Mouse (Mus musculus) kidney, adult 9 months (tissue): ENCODE measurements at regions not wholly inside any gene's neighbourhood (a gene's known extent, or its start where the extent isn't known, plus 50 kb on each side); places are given as distances from the start of the nearest gene placed in this dataset.

Experiments used
- DNase-seq: peaks from one replicate; pipeline ENCODE4 v3.0.0; 2022

DNA sequence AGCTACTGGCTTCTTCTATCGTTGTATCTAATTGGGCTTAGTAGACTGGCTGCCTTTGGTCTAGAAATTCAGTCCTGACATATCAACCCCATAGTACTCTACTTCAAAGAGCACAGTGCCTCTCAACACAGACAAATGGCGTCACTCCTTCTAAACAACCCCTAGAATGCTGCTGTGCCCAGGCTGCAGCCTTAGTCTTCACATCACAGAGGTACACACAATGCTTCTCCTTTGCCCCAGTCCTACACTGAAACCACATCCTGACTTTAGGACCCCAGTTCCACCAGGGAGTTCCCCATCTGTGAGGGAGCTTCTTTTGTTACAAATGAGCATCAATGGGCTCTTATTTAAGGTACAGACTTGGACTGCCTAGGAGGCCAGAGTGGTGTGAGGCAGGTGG is 312.6 kb downstream of the Cd83 start:
- DNase-seq = no peak

DNA sequence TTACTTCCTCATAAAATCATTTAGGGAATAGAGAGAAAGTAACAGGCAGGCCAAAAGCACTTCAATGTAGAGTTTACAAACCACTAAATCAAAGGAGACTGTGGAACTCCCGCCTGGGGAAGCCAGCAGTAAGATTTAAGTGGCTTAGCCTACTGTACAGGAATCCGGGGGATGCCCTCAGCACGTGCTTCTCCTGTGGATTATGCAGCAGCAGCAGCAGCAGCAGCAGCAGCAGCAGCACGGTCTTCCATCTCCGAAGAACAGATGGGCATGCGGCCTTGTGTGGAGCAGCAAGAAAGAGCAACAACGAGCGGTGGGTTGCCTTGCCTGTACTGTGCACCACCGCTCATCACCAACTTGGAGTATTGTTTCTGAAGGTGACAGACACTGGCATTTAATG is 314.9 kb downstream of the Cd83 start:
- no peak for DNase-seq

DNA sequence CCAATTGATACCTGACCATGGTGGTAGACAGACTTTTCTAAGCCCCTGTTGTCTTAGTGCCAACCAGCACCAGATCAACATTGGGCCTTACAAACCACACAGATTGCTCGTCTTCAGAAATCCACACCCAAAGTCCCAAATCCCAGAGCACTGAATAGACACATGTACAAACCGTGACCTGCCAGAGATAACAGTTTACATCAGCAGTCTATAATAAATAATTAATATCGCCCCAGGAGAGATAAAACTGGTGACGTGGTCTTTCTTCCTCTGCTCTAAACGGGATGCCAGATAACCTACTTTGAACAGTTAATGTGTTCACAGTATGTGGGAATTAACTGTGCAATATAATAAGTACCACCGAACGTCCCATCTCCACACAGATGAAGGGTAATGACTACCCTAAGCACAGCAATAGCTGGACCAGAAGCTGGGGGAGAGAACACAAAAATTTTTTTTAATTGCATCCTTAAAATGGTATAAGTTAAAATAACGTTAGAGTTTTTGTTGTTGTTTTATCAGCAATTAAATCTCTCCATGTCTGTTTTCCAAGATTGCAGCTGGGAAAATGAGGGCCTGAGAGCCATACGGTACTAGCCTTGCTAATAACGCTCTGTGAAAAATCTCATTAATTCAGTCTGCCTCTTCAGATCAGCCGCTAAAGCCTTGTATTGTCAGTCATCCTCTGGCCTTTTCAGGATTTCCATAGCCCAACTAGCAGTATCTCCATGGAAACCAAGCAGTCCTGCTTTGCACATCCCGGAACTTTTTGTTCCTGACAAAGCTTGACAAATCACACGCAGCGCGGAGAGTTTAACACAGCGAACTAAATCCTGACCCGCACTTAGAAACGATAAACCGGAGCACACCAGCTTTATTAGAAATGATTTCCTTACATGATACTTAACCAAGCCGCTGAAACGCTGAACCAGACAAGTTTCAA is 315.8 kb downstream of the Cd83 start:
- DNase-seq = no peak

DNA sequence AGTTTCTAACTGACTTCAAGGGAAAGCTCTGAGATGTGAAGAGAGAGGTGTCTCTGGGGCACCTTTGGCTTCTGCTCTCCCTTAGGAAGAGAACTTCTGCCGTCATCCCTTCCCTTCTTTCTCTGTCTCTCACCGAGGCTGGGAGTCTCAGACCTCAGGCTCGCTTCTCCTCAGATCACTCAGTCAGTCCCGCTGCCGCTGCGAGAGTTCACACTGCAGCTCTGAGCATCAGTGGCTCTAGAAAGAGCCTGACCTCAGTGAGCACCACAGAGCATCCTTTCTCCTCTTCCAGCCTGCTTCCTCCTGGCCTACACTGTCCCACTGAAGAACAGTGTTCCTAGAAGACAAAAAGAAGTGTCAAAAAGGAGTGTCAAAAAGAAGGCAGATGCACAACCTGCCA is 316.6 kb downstream of the Cd83 start:
- DNase-seq = no peak

DNA sequence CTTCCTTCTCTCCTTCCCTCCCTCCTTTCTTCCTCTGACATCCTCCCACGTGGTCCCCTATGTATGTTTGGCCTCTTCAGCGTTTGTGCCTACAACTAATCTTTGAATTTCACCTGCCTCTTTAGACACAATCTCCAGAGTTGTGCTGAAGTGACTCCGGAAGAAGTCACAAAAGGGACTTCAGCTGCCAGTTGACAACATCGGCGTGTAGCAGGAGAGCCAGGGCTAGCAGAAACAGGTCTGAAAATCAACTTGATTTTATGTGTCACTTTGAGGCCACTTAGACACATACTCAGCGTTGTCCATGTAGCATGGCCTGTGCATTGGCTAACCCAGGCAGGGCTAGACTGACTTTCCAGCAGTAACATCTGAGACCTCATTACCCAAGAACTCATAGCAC is 317.2 kb downstream of the Cd83 start:
- DNase-seq = no peak

DNA sequence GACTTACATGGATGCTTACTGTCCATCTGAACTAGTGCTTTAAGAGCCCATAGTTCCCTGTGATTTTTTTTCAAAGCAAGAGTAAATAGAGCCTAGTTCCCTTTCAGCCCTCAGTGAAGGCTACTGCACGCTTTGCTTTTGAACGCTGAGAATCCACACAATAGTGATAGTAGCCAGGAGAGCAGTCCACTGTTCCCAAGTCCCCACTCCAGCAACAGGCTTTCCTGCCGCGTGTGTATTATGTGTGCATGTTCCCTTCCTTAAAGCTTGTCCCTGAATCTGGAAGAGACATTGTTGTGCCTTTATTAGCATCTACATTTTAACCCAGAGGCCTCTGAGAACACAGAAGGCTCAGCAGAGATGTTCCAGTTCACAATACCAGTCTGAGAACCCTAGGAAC is 317.7 kb downstream of the Cd83 start:
- no peak for DNase-seq

DNA sequence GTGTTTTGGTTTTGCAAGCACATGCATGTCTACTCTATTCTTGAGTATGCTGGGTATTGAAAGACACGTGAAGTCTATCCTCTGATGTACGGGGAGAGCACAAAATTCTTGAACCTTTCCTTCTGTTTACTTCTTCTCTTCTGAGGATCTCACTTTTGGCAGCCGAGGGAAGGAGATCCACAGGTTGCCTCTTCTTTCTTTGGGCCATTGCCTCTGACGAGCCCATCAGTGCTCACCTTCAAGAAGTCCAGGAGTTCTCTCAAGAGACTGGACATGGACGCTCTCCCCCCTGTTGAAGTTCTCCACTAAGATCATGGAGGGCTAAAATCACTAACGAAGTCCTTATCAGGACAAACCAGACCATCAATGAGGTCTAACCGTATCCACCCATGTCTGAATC is 318.8 kb downstream of the Cd83 start:
- no peak for DNase-seq

DNA sequence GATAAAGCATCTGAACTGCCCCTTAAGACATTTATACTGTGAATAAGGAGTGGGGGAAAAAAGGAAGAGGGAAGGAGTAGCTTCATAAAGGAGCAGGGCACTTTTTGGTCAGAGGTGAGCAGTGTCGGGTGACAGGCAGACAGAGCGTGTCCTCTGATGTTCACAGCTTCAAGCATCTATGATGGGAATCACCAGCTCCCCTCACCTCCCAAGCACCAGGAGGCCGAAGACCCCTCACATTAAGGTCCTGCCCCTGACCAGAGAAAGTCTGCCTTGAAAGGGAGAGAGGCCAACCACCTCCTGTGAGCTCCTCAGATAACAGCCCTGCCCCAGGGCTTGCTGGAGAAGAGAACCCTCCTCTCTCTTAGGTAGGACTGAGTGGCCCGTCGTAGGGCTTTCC is 320.6 kb downstream of the Cd83 start:
- DNase-seq = no peak

DNA sequence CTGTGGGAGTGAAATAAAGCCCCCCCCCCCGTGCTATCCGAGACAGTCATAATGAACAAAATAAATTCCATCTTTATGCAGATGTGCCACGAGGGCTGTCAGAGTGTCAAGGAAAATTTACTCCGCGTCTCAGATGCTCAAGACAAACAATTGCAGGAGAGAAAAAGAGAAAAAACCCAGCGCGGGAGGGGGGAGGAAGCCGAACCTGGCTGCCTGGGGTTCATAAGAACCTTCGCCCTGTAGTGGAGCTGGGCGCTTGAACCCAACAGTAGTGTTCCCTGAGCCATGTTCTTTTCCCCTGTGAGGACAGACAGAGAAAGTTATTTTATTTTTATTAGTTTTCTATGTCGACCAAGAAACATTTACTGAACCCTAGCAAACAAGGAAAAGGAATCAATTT is 324.1 kb downstream of the Cd83 start:
- DNase-seq = no peak

DNA sequence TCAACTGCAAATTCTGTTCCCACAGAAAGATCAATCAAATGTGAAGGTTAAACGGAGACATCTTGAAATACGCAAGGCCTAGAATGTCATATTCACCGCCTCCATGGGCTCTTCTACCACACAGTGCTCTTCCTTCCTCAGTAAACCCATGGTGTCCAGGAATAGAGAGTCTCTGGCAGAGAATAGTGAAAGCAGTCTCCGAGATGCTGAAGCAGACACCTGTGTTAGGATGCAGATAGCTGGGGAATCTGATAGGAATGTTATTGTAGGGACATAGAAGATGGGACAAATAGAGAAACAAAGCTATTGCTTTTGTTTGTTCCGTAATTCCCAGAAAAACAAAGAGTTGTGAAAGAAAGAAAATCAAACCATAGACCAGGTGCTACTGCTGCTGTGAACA is 328.5 kb downstream of the Cd83 start:
- DNase-seq = no peak

DNA sequence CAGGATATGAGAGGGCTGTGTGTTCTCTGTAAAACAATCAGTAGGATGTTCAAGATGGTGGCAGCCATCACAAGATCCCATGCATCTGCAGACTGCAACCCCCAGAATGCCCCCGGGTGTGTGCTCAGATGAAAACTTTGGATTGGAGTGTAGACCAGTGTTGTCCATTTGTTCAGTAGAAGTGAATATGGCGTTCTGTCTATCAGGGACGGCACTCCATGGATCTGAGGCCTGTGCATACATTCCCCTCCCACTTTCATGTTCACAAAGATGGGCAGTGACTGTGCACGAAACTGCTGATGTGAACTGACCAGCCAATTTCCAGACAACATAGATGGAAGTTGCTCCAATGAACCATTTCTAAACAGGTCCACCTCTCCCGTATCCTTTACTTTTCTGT is 330.3 kb downstream of the Cd83 start:
- no peak for DNase-seq

DNA sequence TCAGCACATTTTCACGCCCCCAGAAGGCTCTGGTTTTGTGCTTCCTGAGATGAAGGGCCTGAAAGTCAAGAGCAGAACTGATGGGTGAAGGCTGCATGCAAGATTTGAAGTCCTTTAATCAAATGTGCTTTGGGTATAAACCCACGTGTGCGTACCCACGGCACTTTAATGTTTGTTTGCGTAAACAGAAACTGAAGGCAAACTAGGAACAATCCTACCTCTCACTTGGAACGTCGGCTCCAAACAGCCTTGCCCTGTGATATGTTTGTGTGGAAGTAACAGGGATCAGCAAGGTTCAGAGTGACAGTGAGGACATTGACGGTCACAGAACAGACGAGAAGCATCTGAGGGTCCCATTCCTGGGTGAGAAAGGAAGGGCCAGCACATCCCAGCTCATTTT is 333.3 kb downstream of the Cd83 start:
- no peak for DNase-seq

DNA sequence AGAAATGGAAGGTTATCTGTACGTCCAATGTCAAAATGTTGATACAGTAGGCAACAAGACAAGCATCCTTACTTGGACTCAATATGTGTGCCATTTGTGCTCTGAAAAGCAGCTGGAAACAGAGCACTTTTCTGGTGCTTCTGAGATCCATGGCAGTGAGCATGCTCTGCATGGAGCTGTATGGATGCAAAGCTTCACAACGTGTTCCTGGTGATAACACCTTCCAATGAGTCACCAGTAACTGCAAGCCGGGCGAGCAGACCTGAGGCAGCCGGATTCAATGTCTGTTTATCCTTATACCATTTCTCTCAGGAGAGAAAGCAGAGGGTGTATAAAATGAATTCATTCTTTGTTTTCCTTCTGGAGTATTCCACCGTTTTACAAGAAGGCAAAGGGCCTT is 334.3 kb downstream of the Cd83 start:
- no peak for DNase-seq

DNA sequence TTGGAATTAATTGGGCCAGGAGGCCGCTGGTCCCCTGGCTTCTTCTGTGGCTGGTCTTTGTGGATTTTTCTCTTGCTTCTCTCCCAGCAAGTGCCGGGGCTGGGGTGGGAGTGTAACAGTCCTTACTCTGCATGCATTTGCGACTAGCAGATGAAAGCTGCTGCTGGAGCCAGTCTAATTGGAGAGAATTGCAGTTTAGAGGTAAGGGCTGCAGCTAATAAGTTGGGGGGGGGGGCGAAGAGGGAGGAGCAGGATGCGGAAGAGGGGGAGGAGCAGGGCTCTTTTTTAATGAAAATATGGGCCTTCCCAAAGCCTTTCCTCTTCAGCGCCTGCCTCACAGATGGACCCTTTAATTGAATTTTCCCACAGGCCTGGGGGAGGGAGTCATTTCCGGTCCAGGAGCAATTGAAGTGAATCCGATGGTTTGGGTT is 336.7 kb downstream of the Cd83 start:
- no peak for DNase-seq

DNA sequence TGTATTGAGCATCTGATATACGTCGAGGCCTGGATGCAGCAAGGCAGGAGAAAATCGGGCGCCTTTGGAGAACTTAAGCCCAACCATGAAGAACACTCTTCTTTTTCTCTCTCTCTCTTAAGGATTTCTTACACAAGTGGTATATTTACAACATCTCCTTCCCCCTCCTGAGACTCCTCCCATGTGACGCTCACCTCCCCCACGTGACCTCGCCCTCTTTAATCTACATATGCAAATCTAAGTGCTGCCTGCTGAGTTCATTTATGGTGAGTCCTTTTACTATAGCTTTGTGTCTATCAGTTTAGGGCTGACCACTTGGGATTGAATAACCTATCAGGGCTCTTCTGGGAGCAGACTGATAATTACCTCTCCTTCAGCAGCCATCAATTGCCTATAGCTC is 337.4 kb downstream of the Cd83 start:
- no peak for DNase-seq

DNA sequence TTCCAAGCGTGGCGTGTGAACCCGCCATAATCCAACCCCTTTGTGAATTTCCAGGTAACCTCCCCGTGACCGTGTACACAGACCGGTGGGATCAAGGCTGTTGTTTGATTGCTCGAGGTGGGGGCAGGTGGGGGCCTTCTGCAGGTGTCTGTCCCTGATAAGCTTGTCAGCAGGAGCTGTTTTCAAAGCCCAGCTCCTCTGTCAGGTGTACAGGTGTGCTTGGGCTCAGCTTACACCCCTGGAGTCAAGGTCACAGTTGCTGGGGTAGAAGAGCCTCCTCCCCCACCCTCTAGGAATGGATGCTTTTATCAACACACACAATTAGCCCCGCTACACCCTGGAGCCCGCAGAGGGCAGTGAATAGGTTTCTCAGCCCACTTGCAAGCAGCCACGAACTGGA is 341.6 kb downstream of the Cd83 start:
- no peak for DNase-seq

DNA sequence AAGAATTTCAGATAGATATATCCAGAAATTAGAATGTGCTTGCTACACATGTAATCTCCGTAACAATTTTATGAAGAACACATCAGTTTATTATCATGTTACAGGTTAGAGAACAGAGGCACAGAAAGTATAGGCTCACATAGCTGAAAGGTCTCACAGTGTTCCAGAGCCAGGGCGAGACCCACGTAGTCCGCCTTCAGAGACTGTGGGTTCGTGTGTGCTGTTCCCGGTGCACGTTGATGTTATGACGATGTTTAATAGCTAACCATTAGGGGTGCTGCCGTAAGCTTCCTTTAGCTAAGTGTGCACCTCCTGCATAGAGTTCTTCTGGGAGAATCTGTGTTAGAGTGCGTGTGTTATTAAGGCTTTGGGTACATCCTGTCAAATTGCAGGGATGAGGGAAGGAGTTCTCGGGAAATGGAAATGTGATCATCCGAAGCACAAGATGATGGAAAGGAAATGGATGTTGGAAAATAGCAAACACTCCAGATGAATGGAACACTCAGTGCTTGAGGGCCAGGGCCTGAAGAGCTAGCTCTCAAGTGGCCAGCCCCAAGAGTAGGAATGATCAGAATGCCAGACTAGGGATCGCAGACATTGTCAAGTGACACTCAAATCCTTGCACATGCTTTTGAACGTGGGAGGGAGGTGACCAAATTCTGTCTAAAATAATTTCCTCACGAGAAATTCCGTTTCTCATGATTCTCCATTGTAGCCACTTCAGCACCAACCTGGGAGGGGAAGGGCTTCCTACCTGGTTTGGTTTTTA is 344.1 kb downstream of the Cd83 start:
- no peak for DNase-seq

DNA sequence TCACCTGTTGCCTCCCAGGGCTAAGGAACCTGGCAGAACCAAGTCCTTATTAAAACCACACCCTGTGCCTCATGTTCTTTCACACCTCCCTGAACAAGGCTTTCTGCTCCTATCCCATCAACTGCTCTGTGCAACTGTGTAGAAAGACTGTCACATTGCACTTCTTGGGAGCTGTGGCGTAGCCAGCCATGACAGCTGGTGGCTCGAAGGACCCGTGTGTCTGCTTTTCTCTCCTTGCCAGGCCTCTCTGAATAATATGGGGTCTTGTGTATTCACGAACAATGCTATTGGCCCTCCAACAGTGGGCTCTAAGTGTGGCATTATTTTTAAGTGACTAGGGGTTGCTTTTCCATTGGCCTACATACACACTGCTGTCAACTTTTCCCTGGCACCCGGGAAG is 347.3 kb downstream of the Cd83 start:
- no peak for DNase-seq

DNA sequence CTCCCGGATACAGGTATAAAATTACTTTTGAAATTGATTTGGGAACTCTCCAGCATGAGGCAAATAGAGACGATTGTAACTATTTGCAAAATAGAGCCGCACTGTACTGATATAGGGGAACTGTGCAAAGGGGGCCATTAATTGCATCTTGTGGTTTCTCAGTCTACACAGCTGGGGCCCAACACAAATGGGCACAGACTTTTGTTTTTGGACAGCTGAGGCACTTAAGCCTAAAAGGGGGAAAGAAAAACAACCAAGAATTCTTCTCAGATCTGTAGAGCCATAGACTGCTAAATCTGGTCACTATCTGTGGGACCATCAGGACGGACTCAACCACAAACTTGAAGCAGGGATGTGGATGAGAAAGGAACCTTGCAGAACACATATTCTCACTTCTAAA is 347.9 kb downstream of the Cd83 start:
- DNase-seq = no peak

DNA sequence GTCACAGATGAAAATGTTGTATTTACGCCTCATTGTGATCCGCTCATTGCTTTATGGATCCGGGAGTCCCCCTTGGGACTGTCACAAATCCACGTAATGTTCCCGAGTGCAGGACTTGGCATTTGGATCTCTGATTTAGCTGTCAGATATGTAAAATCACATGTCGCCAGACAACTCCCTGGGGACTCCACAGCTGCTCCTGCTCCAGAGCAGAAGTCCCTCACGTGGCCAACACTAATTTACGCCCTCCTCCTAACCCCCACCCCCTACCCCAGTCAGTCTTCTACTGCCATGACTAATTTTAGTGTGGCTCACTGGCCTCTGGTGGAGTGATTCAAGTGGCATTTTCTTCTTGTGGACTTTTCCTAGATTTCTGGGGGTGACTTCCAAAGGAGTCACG is 348.9 kb downstream of the Cd83 start:
- peak; percentile 29 for DNase-seq

DNA sequence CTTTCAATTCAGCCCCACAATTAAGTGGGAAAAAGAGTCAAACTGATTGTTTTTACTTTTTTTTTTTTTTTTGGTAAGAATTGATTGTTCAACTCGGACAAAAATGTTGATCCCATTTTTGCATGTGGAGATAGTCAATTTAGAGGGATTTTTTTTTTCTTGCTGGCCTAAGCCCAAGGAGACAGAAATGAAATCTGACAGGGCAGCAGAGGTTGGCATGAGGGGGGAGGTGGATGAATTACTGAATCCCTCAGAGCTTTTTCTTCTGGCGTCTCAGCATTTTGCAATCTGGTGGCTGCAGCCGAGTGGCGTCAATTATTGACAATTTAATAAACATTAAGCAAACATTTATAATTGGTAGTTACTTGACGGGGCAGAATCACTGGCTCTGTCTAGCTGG is 356.6 kb downstream of the Cd83 start:
- DNase-seq = peak; percentile 47

DNA sequence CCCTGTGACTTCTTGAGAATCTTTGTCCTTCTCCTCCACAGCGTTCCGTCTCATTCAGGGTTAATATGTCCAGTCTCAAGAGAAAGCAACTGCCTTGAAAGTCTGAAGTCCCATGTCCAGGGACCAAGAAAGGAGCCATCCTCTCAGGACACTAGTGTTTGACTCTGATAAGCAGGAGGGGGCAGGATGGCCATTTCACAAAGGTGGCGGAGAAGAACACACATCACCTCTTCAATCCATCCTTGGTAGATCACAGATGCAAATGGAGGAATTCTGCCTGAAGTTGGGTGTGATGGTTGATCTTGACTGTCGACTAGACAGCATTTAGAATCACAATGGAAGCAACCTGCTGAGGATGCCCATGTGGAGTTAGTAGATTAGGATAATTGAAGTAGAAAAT is 360.9 kb downstream of the Cd83 start:
- no peak for DNase-seq

DNA sequence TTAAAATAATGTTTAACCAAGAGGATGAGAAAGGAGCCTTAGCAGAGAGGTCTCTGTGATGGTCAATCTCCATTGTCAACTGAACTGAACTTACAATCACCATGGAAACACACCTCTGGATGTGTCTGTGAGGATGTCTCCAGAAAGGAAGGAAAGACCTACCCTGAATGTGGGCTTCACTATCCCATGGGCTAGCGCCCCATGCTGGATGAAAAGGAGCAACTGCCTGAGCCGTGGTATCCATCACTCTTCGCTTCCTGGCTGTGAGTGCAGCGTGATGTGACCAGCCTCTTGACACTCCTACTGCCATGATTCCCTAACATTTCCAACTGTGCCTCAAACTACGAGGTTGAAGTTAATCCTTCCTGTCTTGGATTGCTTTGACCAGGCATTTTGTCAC is 363.3 kb downstream of the Cd83 start:
- no peak for DNase-seq

DNA sequence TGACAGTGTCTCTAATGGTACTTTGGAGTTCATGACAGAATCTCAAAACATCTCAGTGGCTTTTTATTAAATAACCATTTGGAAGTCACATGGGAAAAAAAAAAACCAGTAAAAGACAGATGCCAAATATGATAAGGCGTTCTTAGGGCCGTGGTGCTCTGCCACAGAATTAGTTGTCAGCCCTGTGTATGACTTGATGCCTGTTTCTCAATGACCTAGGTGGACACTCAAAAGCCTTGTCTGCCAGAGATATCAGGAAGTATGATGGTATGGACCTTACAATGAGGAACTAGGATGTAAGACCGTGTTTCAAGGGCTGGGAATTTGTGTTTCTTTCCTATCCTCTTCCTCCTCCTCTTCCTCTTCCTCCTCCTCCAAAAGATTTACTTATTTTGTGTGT is 364.9 kb downstream of the Cd83 start:
- no peak for DNase-seq
